Mouse (Mus musculus) left cerebral cortex, postnatal 25 days (tissue): ENCODE data around the gene Pabpn1. TPM values are rescaled to one million over a fixed set of nuclear protein-coding genes. Genes with fewer than 3 reads are reported as not detected.

ENCODE experiments used
- DNase-seq, 2 experiments: peaks; one replicate each; pipeline ENCODE4 v3.0.0; 2022; ENCODE audit warnings: low spot score in 2 of 2, mixed read lengths in 1 of 2
- intact Hi-C: fragments of 180-260 bp; cut with DNase I; formaldehyde crosslinking; loops from one replicate; pipeline ENCODE4 v1.15.1; 2025
- total RNA-seq, 2 experiments: library from RNA; stranded (reverse); gene quantifications; 2 replicates each; pipeline ENCODE4 v1.2.3; 2021

Gene Pabpn1
- total RNA-seq, 2 experiments from 2014 or later: 204 to 231 TPM

GRCm38 (mm10) chr14:54883154-54884021, 8.9 kb upstream of the Pabpn1 start, which contains the start of the genes Bcl2l2 and Gm20521:
TSS of gene Bcl2l2 (plus strand) at chr14:54883377.
TSS of gene Gm20521 (plus strand) at chr14:54883441.
- intact Hi-C loops: no loop called here

GRCm38 (mm10) chr14:54884022-54884712, 8.1 kb upstream of the Pabpn1 start:
- intact Hi-C loops: no loop called here
- DNase-seq: no peak

More at GRCm38 (mm10) chr14:54883154-54884021, 8.9 kb upstream of the Pabpn1 start, which contains the start of the genes Bcl2l2 and Gm20521:
- DNase-seq: peak; percentile 74 to 80

DNA sequence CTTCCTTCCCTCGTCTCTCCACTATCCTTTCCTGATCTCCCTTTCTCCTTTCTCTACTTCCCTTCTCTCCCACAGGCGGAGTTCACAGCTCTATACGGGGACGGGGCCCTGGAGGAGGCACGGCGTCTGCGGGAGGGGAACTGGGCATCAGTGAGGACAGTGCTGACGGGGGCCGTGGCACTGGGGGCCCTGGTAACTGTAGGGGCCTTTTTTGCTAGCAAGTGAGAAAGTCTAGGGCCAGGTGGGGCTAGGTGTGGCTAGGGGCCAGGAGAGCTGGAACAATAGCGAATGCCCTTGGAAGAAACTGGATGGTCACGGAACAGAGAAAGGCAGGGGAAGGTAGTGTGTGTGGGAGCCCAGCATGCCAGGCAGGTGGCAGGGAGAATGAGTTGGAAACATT, 7.0 kb upstream of the Pabpn1 start:
- intact Hi-C loops: no loop called here
- no peak for DNase-seq

GRCm38 (mm10) chr14:54893651-54894181, 1.4 kb downstream of the Pabpn1 start:
- intact Hi-C loops: loop anchor here (1.0 to 5.0 kb wide), 2 partner anchors 46 to 199 kb away; partner anchors contain the start of genes Thtpa and Zfhx2
- DNase-seq: peak; percentile 98 to 100

DNA sequence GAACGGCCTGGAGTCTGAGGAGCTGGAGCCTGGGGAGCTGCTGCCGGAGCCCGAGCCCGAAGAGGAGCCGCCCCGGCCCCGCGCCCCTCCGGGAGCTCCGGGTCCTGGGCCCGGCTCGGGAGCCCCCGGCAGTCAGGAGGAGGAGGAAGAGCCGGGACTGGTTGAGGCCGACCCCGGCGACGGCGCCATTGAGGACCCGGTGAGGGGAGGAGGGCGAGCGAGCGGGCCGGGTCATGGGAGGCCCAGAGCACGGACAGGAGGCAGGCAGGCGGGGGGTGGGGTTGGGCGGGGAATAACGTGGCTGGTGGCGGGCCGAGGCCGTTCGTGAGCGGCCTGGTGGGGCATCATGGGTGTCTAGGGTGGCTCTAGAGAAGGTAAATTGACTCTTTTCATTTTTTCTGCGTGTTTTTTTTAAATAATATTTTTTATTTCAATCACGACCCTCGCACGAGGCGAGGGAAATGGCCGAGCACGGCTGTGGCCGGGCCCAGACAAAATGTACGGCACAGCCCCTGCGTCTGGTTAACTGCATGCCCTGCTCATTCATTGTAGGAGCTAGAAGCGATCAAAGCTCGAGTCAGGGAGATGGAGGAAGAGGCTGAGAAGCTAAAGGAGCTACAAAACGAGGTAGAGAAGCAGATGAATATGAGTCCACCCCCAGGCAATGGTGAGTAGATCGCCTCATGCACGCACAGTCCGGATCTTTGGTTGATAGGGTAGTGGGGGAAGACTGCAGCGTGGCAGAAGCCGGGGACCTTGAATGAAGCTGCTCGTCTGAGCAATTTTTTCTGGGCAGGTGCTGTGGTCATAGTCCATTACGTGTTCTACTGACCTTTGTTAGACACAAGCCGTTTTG, 2.2 kb downstream of the Pabpn1 start:
- intact Hi-C loops: loop anchor here (1.0 to 5.0 kb wide), 2 partner anchors 45 to 198 kb away; partner anchors contain the start of genes Thtpa and Zfhx2
- no peak for DNase-seq

DNA sequence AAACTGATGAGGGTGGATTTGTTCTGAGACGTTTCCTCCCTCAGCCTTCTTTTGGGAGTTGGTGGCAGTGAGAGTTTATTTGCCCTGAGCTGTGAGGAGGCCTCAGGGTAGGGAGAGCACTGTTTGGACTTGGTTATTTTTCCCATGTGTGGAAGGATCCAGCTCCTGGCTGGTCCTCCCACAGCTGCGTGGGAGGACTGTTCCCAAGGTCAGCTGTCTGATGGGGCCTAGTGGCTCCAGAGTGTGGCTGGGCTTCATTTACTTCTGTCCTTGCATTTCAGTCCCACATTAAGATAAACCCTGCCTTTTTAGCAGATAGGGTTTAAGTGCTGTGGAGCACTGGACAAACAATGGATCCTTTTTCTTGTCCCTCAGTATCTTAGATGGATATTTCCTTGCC, 5.1 kb downstream of the Pabpn1 start:
- intact Hi-C loops: no loop called here
- DNase-seq: no peak

- peak; percentile 79 to 90 for DNase-seq
- intact Hi-C loops: loop anchor here (1.0 to 5.0 kb wide), 3 partner anchors 39 to 197 kb away; no protein-coding TSS in a partner anchor
Observed at GRCm38 (mm10) chr14:54900383-54900782, 8.1 kb downstream of the Pabpn1 start.

GRCm38 (mm10) chr14:54903641-54904040, 11.3 kb downstream of the Pabpn1 start:
- no peak for DNase-seq
- intact Hi-C loops: loop anchor here (5.0 kb wide), 1 partner anchor 194 kb away; no protein-coding TSS in a partner anchor

GRCm38 (mm10) chr14:54908682-54909081, 16.4 kb downstream of the Pabpn1 start:
- intact Hi-C loops: no loop called here
- DNase-seq: no peak

GRCm38 (mm10) chr14:54912109-54912850, 20.0 kb downstream of the Pabpn1 start:
- DNase-seq: no peak
- intact Hi-C loops: loop anchor here (5.0 kb wide), 1 partner anchor 180 kb away; the partner anchor contains the start of genes Thtpa and Zfhx2

DNA sequence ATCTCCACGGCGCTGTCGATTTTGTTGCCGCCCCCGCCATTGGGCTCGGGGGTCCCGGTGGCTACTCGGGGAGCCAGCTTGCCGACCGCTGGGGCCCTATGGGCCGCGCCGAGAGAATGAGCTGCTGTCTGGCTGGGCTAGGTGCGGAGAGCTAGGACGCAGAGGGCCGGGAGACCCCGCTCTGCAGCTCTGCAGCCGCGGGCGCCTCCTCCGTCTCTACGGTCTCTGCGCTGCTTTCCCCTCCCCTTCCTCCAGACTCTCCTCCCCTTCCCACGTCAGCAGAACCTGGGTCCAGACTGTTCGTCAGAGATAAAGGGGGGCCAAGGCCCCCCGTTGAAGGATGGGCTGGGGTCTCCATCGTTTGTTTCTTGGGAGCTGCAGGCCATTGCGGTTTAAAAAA, 20.6 kb downstream of the Pabpn1 start, which contains the start of gene Slc22a17:
Slc22a17 (minus strand) TSS at position 247 of the 400 bp plus-strand sequence.
- intact Hi-C loops: loop anchor here (5.0 kb wide), 1 partner anchor 179 kb away; the partner anchor contains the start of genes Thtpa and Zfhx2
- DNase-seq: peak; percentile 83 to 89

- DNase-seq: peak in 1 of 2 experiments; percentile 33
- intact Hi-C loops: loop anchor here (5.0 kb wide), 1 partner anchor 179 kb away; the partner anchor contains the start of genes Thtpa and Zfhx2
Observed at GRCm38 (mm10) chr14:54913343-54913742, 21.0 kb downstream of the Pabpn1 start.

DNA sequence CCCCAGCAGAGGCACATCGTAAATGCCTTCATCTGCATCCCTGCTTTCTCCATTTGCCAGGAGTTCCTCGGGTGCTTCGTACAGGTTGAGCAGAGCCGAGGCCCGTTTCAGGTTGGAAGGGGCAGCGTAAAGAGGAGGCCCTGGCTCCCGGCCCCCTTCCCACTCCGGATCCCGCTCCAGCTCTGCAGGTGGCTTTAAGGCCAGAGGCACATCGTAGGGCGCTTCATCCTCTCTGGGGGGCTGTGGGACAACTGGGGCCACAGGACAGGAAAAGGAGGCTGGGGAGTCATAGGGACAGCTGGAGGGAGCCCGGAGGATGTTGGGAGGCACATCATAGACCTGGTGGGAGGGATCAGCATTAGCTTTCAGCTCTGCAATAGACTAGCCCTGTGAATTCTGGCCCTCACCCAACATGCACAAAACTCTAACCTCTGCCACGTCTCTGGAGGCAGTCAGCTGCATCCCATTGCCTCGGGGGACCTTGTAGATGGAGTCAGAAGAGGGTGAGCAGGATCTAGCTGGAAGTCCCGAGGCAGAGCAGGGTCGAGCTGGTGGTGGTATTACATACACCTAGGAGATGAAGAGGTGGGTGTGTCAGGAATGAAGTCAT, 27.9 kb downstream of the Pabpn1 start:
- DNase-seq: no peak
- intact Hi-C loops: no loop called here

DNA sequence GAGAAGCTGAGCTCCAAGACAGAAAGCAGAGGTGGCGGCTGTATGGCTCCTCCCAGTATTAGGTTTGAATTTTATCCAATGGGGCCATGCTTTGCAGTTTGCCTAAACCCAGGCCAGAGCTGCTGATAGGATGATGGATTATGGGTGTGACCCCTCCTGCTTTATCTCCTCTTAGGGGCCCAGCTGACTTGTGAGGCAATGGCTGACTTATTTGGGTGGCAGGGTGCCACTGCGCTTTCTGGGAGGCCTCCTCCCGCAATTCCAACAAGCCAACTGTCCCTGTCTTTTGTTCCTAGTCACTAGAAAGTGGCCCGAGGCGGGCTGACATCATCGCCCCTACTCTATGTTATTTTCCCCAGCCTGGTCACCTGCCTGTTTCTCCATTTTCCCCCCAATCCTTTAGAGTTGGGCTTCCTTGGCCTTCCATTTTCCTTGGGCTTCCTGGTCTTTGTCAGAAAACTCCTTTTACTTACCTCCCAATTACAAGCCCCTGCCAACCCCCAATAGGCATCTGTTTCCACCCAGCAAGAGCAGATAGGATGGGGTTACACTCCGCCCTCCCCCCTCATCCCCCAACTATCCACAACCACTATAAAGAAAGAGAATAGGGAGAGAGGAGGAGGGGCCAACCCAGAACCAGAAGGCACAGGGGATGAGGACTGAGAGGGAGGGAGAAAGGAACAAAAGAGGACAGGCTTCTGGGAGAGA, 32.5 kb downstream of the Pabpn1 start:
- no peak for DNase-seq
- intact Hi-C loops: no loop called here

GRCm38 (mm10) chr14:54925349-54926342, 33.3 kb downstream of the Pabpn1 start, which contains the start of gene Efs:
TSS of gene Efs (minus strand) at chr14:54926126.
- intact Hi-C loops: no loop called here
- DNase-seq: peak; percentile 30 to 48
